Mouse (Mus musculus) erythroblast, embryonic 14.5 days (primary cell): ENCODE data around the gene Cdk17. TPM values are rescaled to one million over a fixed set of nuclear protein-coding genes. Genes with fewer than 3 reads are reported as not detected.

ENCODE experiments used
- H3K27me3 ChIP-seq: 2 replicates; pipeline ENCODE4 v1.6.1; 2012; ENCODE audit warnings: inconsistent platforms; ENCODE audit not compliant: control insufficient read depth
- H3K36me3 ChIP-seq: 2 replicates; pipeline ENCODE4 v1.6.1; 2012; ENCODE audit warnings: mild to moderate bottlenecking, inconsistent platforms; ENCODE audit not compliant: control insufficient read depth
- H3K4me1 ChIP-seq: 2 replicates; pipeline ENCODE4 v1.6.1; 2012; ENCODE audit warnings: inconsistent platforms; ENCODE audit not compliant: control insufficient read depth
- H3K4me3 ChIP-seq: replicated peaks from 2 replicates; pipeline ENCODE3; 2012; ENCODE audit warnings: moderate library complexity, mild to moderate bottlenecking, inconsistent platforms
- H3K9me3 ChIP-seq: 2 replicates; pipeline ENCODE4 v1.6.1; 2012; ENCODE audit warnings: low read length, inconsistent platforms, mixed read lengths; ENCODE audit not compliant: control insufficient read depth
- GATA1 ChIP-seq: IDR thresholded peaks from 2 replicates; pipeline ENCODE4 v1.6.1; 2012; ENCODE audit warnings: low read length, inconsistent platforms, mixed read lengths
- TAL1 ChIP-seq: IDR thresholded peaks from 3 replicates; pipeline ENCODE4 v1.6.1; 2012; ENCODE audit warnings: low read length, inconsistent platforms, mixed read lengths
- polyA plus RNA-seq: library from polyadenylated mRNA; stranded (reverse); fragments of >175 nt; gene quantifications from 2 replicates; pipeline ENCODE4 v1.2.3, GENCODE M21; 2012

Cdk17 gene
- polyA plus RNA-seq, 1 experiment = 0.41 TPM

GRCm38 (mm10) chr10:93122399-93123184 is 38.1 kb upstream of the Cdk17 start:
- Histone ChIP-seq H3K4me1 (peaks cover 72% of the 10 kb centered on the region), H3K27me3 (no peaks in the 10 kb centered on the region), H3K36me3 (peaks cover 93% of the 10 kb centered on the region), H3K4me3 (no peak overlapping the region), H3K9me3 (peaks cover 2% of the 10 kb centered on the region)
- TF ChIP-seq GATA1 (no peak), TAL1 (no peak)

DNA sequence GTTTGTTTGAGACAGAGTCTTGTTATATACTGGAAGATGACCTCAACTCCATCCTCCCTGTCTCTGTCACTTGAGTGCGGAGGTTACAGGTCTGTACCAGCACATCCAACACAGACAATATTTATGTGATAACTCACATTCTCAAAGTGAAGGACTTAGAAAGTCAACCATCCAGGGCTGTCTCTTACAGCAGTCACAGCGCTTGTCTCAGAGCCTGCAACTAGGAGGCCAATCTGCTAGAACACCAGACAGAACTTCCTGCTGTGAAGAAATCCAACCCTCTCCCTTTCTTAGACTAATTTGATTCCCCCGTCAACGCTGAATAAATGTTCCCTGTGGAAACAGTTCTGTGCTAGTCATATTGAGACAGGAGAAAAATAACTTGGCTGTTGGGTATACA is 37.4 kb upstream of the Cdk17 start:
- H3K36me3 ChIP-seq = peaks cover 98% of the 10 kb centered on the region
- TF ChIP-seq GATA1 (no peak), TAL1 (no peak)
- H3K27me3 ChIP-seq = no peaks in the 10 kb centered on the region
- peaks cover 5% of the 10 kb centered on the region for H3K9me3 ChIP-seq
- peaks cover 75% of the 10 kb centered on the region for H3K4me1 ChIP-seq
- H3K4me3 ChIP-seq = no peak overlapping the region

DNA sequence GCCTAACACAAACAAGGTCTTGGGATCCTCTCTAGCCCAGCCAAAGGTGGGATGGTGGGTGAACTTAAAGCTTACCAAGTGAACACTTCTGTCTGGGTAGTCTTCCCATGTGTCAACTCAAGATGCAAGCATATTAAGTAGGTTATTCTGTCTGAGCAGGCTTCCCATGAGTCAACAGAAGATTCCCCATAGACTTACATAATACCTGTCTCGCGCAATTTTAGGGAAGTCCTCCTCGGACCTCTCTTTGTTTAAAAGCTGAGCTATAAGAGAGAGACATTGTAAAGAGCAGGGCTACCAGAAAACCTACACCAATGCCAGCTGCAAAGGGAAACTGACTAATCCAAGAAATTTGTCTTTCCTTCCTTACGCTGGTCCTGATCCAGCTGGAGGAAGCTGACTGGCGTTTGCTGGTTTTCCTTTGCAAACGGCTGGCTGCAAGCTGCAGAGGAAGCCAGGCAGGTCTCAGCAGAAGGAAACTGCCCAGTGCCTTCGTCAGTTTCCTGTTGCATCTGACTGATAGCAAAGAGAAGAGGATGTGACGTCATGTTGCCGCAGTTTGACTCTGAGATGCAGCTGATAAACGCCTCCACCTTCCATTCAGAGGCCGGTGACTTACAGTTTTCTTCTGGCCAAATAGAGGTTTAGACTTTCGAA is 36.6 kb upstream of the Cdk17 start:
- TF ChIP-seq GATA1 = 0 out of 2 replicates have a peak, but pooled peaks have one; percentile 9
- TF ChIP-seq TAL1 = no peak
- H3K4me1 ChIP-seq = peaks cover 77% of the 10 kb centered on the region
- peaks cover 5% of the 10 kb centered on the region; the same call in 1 of the 2 replicates for H3K9me3 ChIP-seq
- H3K36me3 ChIP-seq = peaks cover 98% of the 10 kb centered on the region
- H3K27me3 ChIP-seq = no peaks in the 10 kb centered on the region
- no peak overlapping the region for H3K4me3 ChIP-seq

- Histone ChIP-seq H3K36me3 (peaks cover 96% of the 10 kb centered on the region), H3K4me3 (peak overlapping the region; percentile 48), H3K4me1 (peaks cover 78% of the 10 kb centered on the region), H3K27me3 (no peaks in the 10 kb centered on the region), H3K9me3 (peaks cover 5% of the 10 kb centered on the region; the same call in 1 of the 2 replicates)
- TF ChIP-seq TAL1 (no peak), GATA1 (no peak)
Observed at GRCm38 (mm10) chr10:93126025-93126424, 34.6 kb upstream of the Cdk17 start.

GRCm38 (mm10) chr10:93128566-93128965 is 32.1 kb upstream of the Cdk17 start:
- TF ChIP-seq TAL1 (no peak), GATA1 (no peak)

DNA sequence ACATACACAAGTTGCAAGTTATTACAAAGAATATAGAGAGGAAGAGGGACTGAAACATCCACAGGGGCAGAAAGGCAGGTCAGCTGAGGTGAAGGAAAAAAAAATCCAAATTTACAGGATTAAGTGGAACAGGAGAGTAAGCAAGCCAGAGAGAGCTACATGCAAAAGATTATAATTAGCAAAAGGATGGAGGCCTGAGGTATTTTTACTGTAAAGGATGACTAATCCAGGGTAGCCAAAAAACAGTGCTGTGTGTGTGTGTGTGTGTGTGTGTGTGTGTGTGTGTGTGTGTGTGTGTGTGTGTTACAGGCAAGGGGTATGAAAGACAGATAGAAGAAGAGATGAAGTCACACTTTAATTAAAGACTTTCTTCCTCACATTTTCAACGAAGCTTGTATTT is 31.3 kb upstream of the Cdk17 start:
- no peak for TF ChIP-seq GATA1
- no peak for TF ChIP-seq TAL1
- peaks cover 54% of the 10 kb centered on the region for H3K4me1 ChIP-seq

More at GRCm38 (mm10) chr10:93128566-93128965, 32.1 kb upstream of the Cdk17 start:
- no peak overlapping the region for H3K4me3 ChIP-seq
- peaks cover 5% of the 10 kb centered on the region; the same call in 1 of the 2 replicates for H3K9me3 ChIP-seq
- H3K36me3 ChIP-seq = peaks cover 90% of the 10 kb centered on the region
- peaks cover 61% of the 10 kb centered on the region for H3K4me1 ChIP-seq
- H3K27me3 ChIP-seq = no peaks in the 10 kb centered on the region

GRCm38 (mm10) chr10:93129904-93130455 is 30.7 kb upstream of the Cdk17 start:
- H3K9me3 ChIP-seq = peaks cover 5% of the 10 kb centered on the region; the same call in 1 of the 2 replicates
- H3K36me3 ChIP-seq = peaks cover 80% of the 10 kb centered on the region
- no peaks in the 10 kb centered on the region for H3K27me3 ChIP-seq
- H3K4me3 ChIP-seq = no peak overlapping the region
- peaks cover 49% of the 10 kb centered on the region for H3K4me1 ChIP-seq
- TF ChIP-seq TAL1 (no peak), GATA1 (no peak)

More for the DNA sequence above, 31.3 kb upstream of the Cdk17 start:
- Histone ChIP-seq H3K36me3 (peaks cover 83% of the 10 kb centered on the region), H3K27me3 (no peaks in the 10 kb centered on the region), H3K9me3 (peaks cover 5% of the 10 kb centered on the region; the same call in 1 of the 2 replicates), H3K4me3 (no peak overlapping the region)

DNA sequence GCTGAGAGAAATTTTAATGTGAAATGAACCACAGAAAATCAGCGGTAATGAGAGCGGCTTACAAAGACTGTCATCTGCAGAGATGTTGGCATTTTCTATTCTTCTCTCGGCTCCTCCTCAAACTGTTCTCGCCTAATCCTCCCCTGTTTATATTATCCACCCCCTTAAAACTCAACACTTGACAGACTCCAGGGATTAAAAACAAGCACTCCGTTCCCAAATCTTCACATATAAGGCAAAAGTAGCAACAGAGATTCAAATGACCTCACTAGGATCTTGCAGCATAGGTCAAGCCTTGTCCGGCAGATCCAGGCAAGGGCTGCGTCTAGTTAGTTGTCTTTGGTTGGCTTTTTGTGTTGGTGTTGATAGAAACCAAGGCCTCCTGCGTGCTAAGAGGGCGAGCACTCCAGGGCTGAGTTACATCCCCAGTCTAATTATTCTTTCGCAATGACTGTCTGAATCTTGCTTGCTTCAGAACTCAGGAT is 30.2 kb upstream of the Cdk17 start:
- peaks cover 81% of the 10 kb centered on the region for H3K36me3 ChIP-seq
- H3K27me3 ChIP-seq = no peaks in the 10 kb centered on the region
- no peak for TF ChIP-seq TAL1
- TF ChIP-seq GATA1 = no peak
- peaks cover 46% of the 10 kb centered on the region for H3K4me1 ChIP-seq
- no peak overlapping the region for H3K4me3 ChIP-seq
- H3K9me3 ChIP-seq = peaks cover 5% of the 10 kb centered on the region; the same call in 1 of the 2 replicates
